Mouse (Mus musculus): ENCODE results near the gene Cyp2w1.

Cyp2w1 gene

GRCm38 (mm10) chr5:139352317-139352716 is at the start of gene Cyp2w1:
Cyp2w1 (plus strand) TSS chr5:139352617.
- no peak for DNase-seq (ENCODE audit: low spot score)

DNA sequence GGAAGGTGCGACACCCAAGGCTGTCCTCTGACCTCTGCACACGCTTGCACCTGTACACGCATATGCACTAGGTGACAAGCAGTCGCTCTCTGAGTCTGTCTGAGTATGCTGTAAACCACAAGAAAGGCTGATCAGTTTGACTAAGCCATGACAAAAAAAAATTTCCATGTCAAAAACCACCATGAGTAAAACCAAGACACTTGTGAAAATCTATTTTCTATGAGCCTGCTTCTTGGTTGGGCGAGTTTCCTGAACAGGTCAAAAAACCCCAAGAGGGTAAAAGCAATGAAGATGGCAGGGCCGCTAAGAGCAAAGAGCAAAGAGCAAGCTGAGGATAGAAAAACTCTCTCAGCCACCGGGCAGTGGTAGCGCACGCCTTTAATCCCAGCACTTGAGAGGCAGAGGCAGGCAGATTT is 48.8 kb upstream of the Cyp2w1 start:
- no peak for DNase-seq (ENCODE audit: low spot score)

DNA sequence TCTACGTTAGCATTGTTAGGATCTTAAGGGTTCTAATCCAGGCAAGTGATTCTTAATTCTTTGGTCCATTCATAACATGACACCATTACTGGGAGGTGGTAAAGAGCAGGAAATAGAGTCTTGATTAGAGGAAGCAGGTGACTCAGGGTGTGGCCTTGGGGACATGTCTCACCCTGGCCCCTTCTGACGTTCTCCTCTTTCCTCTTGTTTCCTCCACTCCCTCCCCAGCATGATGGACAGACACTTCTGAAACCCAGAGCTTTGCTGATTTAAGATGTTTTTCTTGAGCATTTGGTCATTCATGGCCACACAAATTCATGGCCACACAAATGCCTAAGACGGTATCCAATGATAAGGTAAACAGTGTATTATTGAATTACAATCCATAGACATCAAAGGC is 42.5 kb upstream of the Cyp2w1 start:
- no peak for DNase-seq (ENCODE audit: low spot score)

DNA sequence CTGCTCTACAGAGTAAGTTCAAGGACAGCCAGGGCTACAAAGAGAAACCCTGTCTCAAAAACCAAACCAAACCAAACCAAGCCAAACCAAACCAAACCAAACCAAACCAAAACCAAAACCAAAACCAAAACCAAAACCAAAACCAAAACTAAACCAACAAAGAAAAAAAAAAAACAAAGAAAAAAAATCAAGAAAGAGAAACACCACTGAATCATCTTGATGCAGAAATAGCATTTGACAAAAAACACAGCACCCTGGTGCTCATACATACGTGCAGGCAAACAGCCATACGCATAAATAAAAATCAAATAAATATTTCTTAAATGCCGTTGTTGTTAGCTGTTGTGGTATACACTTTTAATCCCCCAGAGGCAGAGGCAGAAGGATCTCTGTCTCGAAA is 41.9 kb upstream of the Cyp2w1 start:
- DNase-seq (ENCODE audit: low spot score): no peak

GRCm38 (mm10) chr5:139311822-139312221 is 40.6 kb upstream of the Cyp2w1 start:
- DNase-seq (ENCODE audit: low spot score): no peak

GRCm38 (mm10) chr5:139313536-139313935 is 38.9 kb upstream of the Cyp2w1 start:
- no peak for DNase-seq (ENCODE audit: low spot score)

- no peak for DNase-seq (ENCODE audit: low spot score)
Measured at GRCm38 (mm10) chr5:139314941-139315642, 37.3 kb upstream of the Cyp2w1 start.

- no peak for DNase-seq (ENCODE audit: low spot score)
Measured at GRCm38 (mm10) chr5:139316982-139317675, 35.3 kb upstream of the Cyp2w1 start.

DNA sequence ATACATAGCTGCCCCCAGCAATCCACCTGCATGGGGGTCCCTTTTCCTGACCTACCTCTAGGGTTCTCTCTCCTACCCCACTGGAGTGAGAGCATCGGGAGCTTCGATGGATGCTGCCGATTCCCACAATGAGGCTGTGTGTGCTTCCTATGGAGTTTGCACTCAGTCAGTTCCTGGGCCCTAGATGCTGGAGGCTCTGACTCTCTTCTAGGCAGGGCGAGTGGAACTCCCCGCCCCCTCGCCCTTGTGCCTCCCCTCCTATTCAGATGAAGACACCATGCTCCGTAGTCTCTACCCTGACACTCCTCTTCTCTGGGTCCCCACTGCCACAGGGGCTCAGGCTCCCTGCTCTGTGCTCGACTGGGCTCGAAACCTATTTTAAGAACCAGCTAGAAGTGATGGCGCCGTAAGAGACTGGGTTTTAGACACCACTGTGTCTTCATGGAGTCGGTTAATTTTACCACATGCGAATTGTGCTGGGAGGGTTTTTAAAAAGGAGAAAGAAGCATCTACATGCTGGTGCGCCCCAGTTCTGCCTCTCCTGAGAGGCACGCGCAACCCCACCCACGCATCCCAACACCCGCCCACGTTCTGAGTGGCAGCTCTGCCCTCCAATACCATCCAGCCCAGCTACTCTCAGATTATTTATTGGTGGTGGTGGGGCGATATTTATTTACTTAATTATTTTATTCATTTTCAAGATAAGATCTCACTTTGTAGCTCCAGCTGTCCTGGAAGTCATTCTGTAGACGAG is 34.5 kb upstream of the Cyp2w1 start:
- DNase-seq (ENCODE audit: low spot score): no peak

GRCm38 (mm10) chr5:139320424-139320823 is 32.0 kb upstream of the Cyp2w1 start:
- DNase-seq (ENCODE audit: low spot score): no peak

DNA sequence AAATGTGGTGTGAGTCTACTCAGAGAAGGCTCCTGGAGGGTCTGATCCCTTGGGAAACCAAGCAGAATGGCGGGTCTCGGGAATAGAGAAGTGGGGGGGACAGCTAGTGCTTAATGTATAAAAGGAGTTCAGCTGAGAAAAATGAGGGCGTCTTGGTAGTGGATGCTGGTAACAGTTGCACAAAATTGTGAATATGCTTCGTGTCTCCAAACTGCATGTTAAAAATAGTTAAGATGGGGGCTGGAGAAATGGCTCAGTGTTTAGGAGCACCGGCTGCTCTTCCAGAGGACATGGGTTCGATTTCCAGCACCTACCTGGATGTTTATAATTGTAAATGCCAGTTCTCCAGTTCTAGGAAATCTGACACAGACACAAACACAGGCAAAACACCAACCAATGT is 31.1 kb upstream of the Cyp2w1 start:
- no peak for DNase-seq (ENCODE audit: low spot score)

DNA sequence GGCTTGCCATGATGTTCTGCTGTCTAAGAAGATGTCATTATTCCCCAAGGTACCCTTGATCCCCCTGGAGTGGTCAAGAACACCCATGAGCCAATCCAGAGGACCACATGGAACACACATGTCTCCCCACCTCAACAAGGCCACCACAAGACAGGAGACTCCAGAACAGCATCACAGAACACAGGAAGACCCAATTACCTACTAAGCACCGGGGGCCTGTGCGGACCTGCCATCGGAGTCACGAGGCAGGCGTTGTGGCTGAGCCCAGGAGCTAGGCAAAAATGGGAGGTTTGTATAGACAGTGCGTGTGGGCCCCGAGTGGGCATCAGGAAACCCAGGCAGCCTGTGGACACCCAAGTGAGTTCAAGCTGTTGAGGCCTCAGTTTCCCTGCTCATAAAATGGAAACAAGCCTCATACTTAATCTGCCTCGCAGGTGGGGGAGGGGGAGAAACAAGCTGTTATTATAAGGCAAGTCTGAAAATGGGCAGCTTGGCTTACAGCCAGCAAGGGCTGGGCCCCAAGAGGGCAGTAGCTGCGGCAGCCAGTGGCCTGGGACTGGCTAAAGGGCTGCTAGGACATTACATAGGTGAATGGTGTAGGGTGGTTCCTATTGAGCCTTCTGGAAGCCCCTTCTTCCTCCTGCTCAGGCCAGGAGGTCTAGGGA is 29.0 kb upstream of the Cyp2w1 start:
- DNase-seq (ENCODE audit: low spot score): no peak

DNA sequence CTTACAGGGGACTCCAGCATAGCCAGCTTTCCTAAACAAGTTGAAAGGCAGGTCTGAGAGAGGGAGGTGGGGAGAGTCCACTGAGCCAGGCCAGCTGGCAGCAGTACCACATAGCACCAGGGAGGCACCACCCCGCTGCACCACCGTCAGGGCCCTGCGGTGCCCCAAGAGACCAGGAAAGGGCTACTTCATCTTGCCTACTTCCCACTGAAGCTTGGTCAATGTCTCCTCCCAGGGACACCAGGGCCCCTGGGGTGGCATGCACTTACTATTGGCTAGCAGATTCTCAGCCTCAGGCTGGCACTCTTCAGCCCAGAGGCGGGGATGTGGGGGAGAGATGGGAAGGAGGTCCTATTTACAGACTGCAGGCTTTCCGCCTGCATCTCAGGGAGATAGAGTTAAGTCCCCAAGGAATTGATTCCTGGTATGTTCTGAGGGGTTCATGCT is 28.3 kb upstream of the Cyp2w1 start:
- no peak for DNase-seq (ENCODE audit: low spot score)

DNA sequence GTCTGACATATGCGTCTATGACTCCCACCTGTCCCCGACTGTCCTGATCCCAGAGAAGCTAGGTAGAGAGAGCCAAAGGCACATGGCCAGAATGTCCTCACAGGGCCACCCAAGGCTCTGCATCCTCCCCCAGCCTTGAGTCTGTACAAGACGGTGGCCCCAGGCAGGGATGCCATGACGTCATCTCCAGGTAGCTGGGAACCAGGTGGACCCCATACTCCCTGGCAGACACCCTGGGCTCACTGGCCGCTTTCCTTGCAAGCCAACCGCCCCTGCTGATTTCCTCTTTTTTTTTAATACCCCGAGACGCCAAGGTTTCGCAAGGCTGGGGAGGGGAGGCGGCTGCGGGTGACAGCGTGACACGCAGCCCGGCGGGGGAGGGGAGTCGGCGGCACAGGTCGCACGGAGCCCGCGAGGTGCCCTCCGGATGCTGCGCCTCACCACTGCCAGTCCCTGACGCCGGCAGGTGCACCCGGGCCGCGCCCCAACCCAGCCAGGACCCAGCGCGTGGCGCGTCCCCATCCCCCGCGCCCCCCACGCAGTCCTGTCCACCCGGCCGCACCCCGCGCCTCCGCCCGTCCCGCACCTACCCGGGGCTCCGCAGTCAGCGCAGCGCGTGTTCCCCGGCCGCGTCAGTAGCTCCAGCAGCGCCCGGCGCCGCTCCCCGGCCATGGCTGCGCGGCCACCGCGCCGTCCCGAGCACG is 27.6 kb upstream of the Cyp2w1 start:
- DNase-seq (ENCODE audit: low spot score): no peak

- peak; percentile 42 for DNase-seq (ENCODE audit: low spot score)
Measured at GRCm38 (mm10) chr5:139325395-139325966, 26.9 kb upstream of the Cyp2w1 start, which contains the start of gene Adap1. Adap1 (minus strand) TSS chr5:139325622.

DNA sequence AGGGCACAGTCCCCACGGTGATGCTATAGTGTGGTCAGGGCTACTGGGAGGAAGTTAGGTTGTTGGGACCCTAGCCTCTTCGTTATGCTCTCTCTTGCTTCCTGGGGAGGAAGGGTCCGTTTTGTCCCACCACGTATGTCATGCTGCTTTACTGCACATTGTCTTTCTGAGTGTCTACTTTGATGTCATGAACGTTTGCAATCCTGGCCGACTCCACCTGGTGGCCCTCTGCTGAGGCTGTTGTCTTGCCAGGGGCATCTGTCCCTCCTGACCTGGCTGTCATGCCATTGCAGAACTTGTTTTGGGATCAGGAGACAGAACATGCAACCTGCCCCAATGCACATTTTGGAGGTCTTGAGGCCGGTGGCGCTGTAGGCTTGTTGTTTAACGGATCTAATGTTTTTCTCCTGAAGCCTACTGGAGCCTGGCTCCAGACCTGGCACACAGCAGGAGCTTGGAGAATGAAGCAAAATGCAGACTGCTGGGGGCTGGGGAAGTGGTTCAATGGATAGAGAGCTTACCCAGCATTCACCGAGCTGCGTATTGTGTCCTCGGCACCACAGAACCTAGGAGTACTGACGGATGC is 26.2 kb upstream of the Cyp2w1 start:
- no peak for DNase-seq (ENCODE audit: low spot score)

- DNase-seq (ENCODE audit: low spot score): no peak
Measured at GRCm38 (mm10) chr5:139326986-139327633, 25.3 kb upstream of the Cyp2w1 start.

DNA sequence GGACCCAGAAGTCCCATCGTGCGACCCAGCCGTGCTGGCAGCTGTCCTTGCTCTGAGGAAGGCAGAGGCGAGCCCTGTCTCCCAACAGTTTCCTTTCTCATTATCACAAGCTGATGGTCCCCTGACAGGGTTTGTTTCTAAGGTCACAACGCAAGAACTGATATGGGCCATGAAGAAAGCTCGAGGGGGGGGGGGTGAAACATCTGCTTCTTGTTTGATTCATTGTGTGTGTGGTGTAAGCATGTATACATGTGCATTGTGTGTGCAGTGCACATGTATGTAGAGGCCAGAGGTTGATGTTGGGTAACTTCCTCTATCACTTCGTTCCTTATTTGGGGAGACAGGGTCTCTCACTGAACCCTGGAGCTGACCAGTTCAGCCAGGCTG is 24.8 kb upstream of the Cyp2w1 start:
- no peak for DNase-seq (ENCODE audit: low spot score)

- DNase-seq (ENCODE audit: low spot score): no peak
Measured at GRCm38 (mm10) chr5:139330766-139331165, 21.7 kb upstream of the Cyp2w1 start.

DNA sequence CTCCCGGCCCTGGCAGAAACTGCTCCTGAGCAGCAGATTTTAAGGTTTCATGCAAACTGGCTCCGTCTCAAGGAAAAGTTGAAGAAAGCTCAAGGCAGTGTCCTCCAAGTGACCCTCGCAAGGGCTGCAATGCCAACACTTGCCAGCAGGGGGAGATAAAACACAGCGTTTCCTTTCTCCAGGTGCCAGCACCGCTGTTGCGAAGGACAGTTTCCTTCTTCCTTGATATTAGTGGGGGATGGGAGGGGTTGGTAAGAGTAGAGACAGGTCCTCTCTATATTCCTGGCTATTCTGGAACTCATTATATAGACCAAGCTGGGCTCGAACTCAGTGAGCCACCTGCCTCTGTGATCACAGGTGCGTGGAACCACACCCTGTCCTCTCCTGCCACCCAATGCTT is 20.7 kb upstream of the Cyp2w1 start:
- DNase-seq (ENCODE audit: low spot score): peak; percentile 72

Data from c-Kit-positive CD71-positive TER-119-positive erythroid progenitor cells, embryonic 14.5 days (primary cell).